Mouse (Mus musculus) liver, embryonic 15.5 days (tissue): ENCODE results near the gene Ncoa7. TPM values are rescaled to one million over a fixed set of nuclear protein-coding genes. Genes with fewer than 3 reads are reported as not detected.

Experiments
- ATAC-seq: fragments of 200-750 bp; cut with Nextera tagmentation; 2 replicates; pipeline ENCODE4 v1.8.0; 2017; ENCODE audit warnings: moderate number of reproducible peaks, mild to moderate bottlenecking, moderate library complexity; ENCODE audit not compliant: insufficient read depth
- H3K27ac ChIP-seq: fragments of 300-500 bp; sonication (generic); replicated peaks from 2 replicates; pipeline ENCODE4 v1.5.1; 2015; ENCODE audit warnings: mild to moderate bottlenecking, inconsistent platforms
- H3K27me3 ChIP-seq: fragments of 300-500 bp; sonication (generic); 2 replicates; pipeline ENCODE4 v1.6.1; 2015; ENCODE audit warnings: mild to moderate bottlenecking, inconsistent platforms
- H3K36me3 ChIP-seq: fragments of 300-500 bp; sonication (generic); replicated peaks from 2 replicates; pipeline ENCODE4 v1.6.1; 2015; ENCODE audit warnings: moderate library complexity, mild to moderate bottlenecking, inconsistent platforms
- H3K4me1 ChIP-seq: fragments of 300-500 bp; sonication (generic); replicated peaks from 2 replicates; pipeline ENCODE4 v1.6.1; 2015; ENCODE audit warnings: inconsistent platforms
- H3K4me2 ChIP-seq: fragments of 300-500 bp; sonication (generic); 2 replicates; pipeline ENCODE4 v1.6.1; 2015; ENCODE audit warnings: moderate library complexity, mild to moderate bottlenecking, inconsistent platforms
- H3K4me3 ChIP-seq: fragments of 300-500 bp; sonication (generic); replicated peaks from 2 replicates; pipeline ENCODE4 v1.5.1; 2015; ENCODE audit warnings: mild to moderate bottlenecking, inconsistent platforms
- H3K9ac ChIP-seq: fragments of 300-500 bp; sonication (generic); 2 replicates; pipeline ENCODE4 v1.6.1; 2015; ENCODE audit warnings: moderate library complexity, mild to moderate bottlenecking, inconsistent platforms
- H3K9me3 ChIP-seq: fragments of 300-500 bp; sonication (generic); replicated peaks from 2 replicates; pipeline ENCODE4 v1.6.1; 2016; ENCODE audit warnings: inconsistent platforms
- WGBS: fragments of 180-500 bp; shearing (Covaris S2); methylation state at CpG from one replicate; pipeline ENCODE4 v1.1.7; 2015; ENCODE audit warnings: mixed read lengths; ENCODE audit not compliant: insufficient replicate concordance; 5-methylcytosine and 5-hydroxymethylcytosine counted together
- polyA plus RNA-seq: library from polyadenylated mRNA; unstranded; fragments of >200 nt; fragmentation: Nextera tagmentation; extraction: Ambion mirVana; gene quantifications from 2 replicates; pipeline ENCODE4 v1.2.1, GENCODE M21; 2015

The Ncoa7 gene
- polyA plus RNA-seq, 1 experiment from 2014 or later = 12.2 TPM

- no peak for ATAC-seq
- Histone ChIP-seq H3K9ac (peak overlapping the region; percentile 50; the same call in 1 of the 2 replicates), H3K36me3 (peaks cover 11% of the 10 kb centered on the region), H3K4me3 (no peak overlapping the region), H3K9me3 (no peaks in the 10 kb centered on the region), H3K27me3 (no peaks in the 10 kb centered on the region), H3K4me2 (peak overlapping the region; percentile 43), H3K27ac (peak overlapping the region; percentile 96), H3K4me1 (peaks cover 43% of the 10 kb centered on the region)
- WGBS = 69% methylated on average over 4 of the region's 4 CpGs
Measured at GRCm38 (mm10) chr10:30762284-30762964, 40.7 kb downstream of the Ncoa7 start.

GRCm38 (mm10) chr10:30759360-30760147 lies 43.6 kb downstream of the Ncoa7 start:
- no peak for ATAC-seq
- no peak overlapping the region for H3K9ac ChIP-seq
- H3K4me3 ChIP-seq = no peak overlapping the region
- peaks cover 11% of the 10 kb centered on the region for H3K36me3 ChIP-seq
- WGBS = 85% methylated on average over 8 of the region's 8 CpGs
- H3K9me3 ChIP-seq = no peaks in the 10 kb centered on the region
- no peak overlapping the region for H3K4me2 ChIP-seq
- H3K27me3 ChIP-seq = no peaks in the 10 kb centered on the region
- H3K27ac ChIP-seq = 0 out of 2 replicates have a peak overlapping the region, but pooled peaks have one; percentile 56
- peaks cover 59% of the 10 kb centered on the region for H3K4me1 ChIP-seq

- H3K9ac ChIP-seq = no peak overlapping the region
- no peak overlapping the region for H3K4me3 ChIP-seq
- H3K4me2 ChIP-seq = no peak overlapping the region
- H3K36me3 ChIP-seq = peaks cover 22% of the 10 kb centered on the region
- peaks cover 60% of the 10 kb centered on the region for H3K4me1 ChIP-seq
- H3K9me3 ChIP-seq = no peaks in the 10 kb centered on the region
- H3K27me3 ChIP-seq = no peaks in the 10 kb centered on the region
- H3K27ac ChIP-seq = peak overlapping the region; percentile 90; the same call in 1 of the 2 replicates
- no peak for ATAC-seq
Measured at GRCm38 (mm10) chr10:30756064-30756463, 47.1 kb downstream of the Ncoa7 start.

GRCm38 (mm10) chr10:30754825-30755457 lies 48.2 kb downstream of the Ncoa7 start:
- H3K27ac ChIP-seq = peak overlapping the region; percentile 90
- peak overlapping the region; percentile 32 for H3K9ac ChIP-seq
- peak overlapping the region; percentile 22 for H3K4me3 ChIP-seq
- peak; percentile 76 for ATAC-seq
- 3% methylated on average over 4 of the region's 4 CpGs for whole genome bisulfite sequencing
- peaks cover 23% of the 10 kb centered on the region for H3K36me3 ChIP-seq
- peak overlapping the region; percentile 63 for H3K4me2 ChIP-seq
- no peaks in the 10 kb centered on the region for H3K27me3 ChIP-seq
- no peaks in the 10 kb centered on the region for H3K9me3 ChIP-seq
- H3K4me1 ChIP-seq = peaks cover 62% of the 10 kb centered on the region

GRCm38 (mm10) chr10:30754082-30754481 lies 49.0 kb downstream of the Ncoa7 start:
- no peak for ATAC-seq
- 0 out of 2 replicates have a peak overlapping the region, but pooled peaks have one; percentile 15 for H3K9ac ChIP-seq

GRCm38 (mm10) chr10:30752485-30752884 lies 50.6 kb downstream of the Ncoa7 start:
- Histone ChIP-seq H3K27me3 (no peaks in the 10 kb centered on the region), H3K9ac (no peak overlapping the region), H3K4me3 (no peak overlapping the region), H3K9me3 (no peaks in the 10 kb centered on the region), H3K36me3 (peaks cover 12% of the 10 kb centered on the region; the same call in 1 of the 2 replicates), H3K27ac (peak overlapping the region; percentile 91; the same call in 1 of the 2 replicates), H3K4me1 (peaks cover 83% of the 10 kb centered on the region), H3K4me2 (no peak overlapping the region)
- WGBS = 71% methylated on average over 3 of the region's 3 CpGs
- ATAC-seq = no peak

More at GRCm38 (mm10) chr10:30754082-30754481, 49.0 kb downstream of the Ncoa7 start:
- Histone ChIP-seq H3K4me3 (no peak overlapping the region), H3K27ac (peak overlapping the region; percentile 79), H3K4me1 (peaks cover 68% of the 10 kb centered on the region), H3K4me2 (no peak overlapping the region), H3K36me3 (peaks cover 23% of the 10 kb centered on the region), H3K27me3 (no peaks in the 10 kb centered on the region), H3K9me3 (no peaks in the 10 kb centered on the region)
- 76% methylated on average over 3 of the region's 3 CpGs for WGBS

GRCm38 (mm10) chr10:30751586-30751985 lies 51.5 kb downstream of the Ncoa7 start:
- Histone ChIP-seq H3K9me3 (no peaks in the 10 kb centered on the region), H3K36me3 (peaks cover 12% of the 10 kb centered on the region; the same call in 1 of the 2 replicates), H3K4me2 (no peak overlapping the region), H3K9ac (no peak overlapping the region), H3K27ac (peak overlapping the region; percentile 91), H3K4me1 (peaks cover 86% of the 10 kb centered on the region), H3K4me3 (no peak overlapping the region), H3K27me3 (no peaks in the 10 kb centered on the region)
- ATAC-seq = no peak
- 80% methylated on average over 4 of the region's 4 CpGs for WGBS

- H3K9ac ChIP-seq = peak overlapping the region; percentile 22
- H3K27ac ChIP-seq = peak overlapping the region; percentile 97
Measured at GRCm38 (mm10) chr10:30749807-30750206, 53.3 kb downstream of the Ncoa7 start.

GRCm38 (mm10) chr10:30745238-30745974 lies 57.7 kb downstream of the Ncoa7 start:
- H3K36me3 ChIP-seq = no peaks in the 10 kb centered on the region
- peak overlapping the region; percentile 31 for H3K27ac ChIP-seq
- WGBS = 86% methylated on average over 3 of the region's 3 CpGs
- H3K4me1 ChIP-seq = peaks cover 42% of the 10 kb centered on the region
- H3K9me3 ChIP-seq = no peaks in the 10 kb centered on the region
- no peaks in the 10 kb centered on the region for H3K27me3 ChIP-seq
- H3K4me3 ChIP-seq = no peak overlapping the region
- ATAC-seq = no peak
- H3K4me2 ChIP-seq = no peak overlapping the region
- no peak overlapping the region for H3K9ac ChIP-seq

More at GRCm38 (mm10) chr10:30749807-30750206, 53.3 kb downstream of the Ncoa7 start:
- Histone ChIP-seq H3K4me2 (peak overlapping the region; percentile 58), H3K9me3 (no peaks in the 10 kb centered on the region), H3K36me3 (peaks cover 12% of the 10 kb centered on the region; the same call in 1 of the 2 replicates), H3K4me1 (peaks cover 82% of the 10 kb centered on the region), H3K27me3 (no peaks in the 10 kb centered on the region), H3K4me3 (no peak overlapping the region)
- 22% methylated on average over 4 of the region's 4 CpGs for WGBS
- peak; percentile 100 for ATAC-seq

GRCm38 (mm10) chr10:30743275-30743674 lies 59.9 kb downstream of the Ncoa7 start:
- H3K27ac ChIP-seq = no peak overlapping the region
- H3K27me3 ChIP-seq = no peaks in the 10 kb centered on the region
- no peak overlapping the region for H3K4me2 ChIP-seq
- no peaks in the 10 kb centered on the region for H3K9me3 ChIP-seq
- H3K4me3 ChIP-seq = no peak overlapping the region
- no peak for ATAC-seq
- H3K9ac ChIP-seq = no peak overlapping the region
- H3K36me3 ChIP-seq = no peaks in the 10 kb centered on the region
- peaks cover 25% of the 10 kb centered on the region for H3K4me1 ChIP-seq
